Mouse (Mus musculus) heart, embryonic 10.5 days (tissue): Measurements from ENCODE around the gene Myf6. TPM values are rescaled to one million over a fixed set of nuclear protein-coding genes. Genes with fewer than 3 reads are reported as not detected.

Source experiments
- DNase-seq: peaks from one replicate; pipeline ENCODE4 v3.0.0-alpha.2; 2017; ENCODE audit warnings: low spot score
- H3K27ac ChIP-seq: fragments of 300-500 bp; sonication (generic); 2 replicates; pipeline ENCODE4 v1.5.1; 2016; ENCODE audit warnings: mild to moderate bottlenecking
- H3K27me3 ChIP-seq: fragments of 300-500 bp; sonication (generic); 2 replicates; pipeline ENCODE4 v1.6.1; 2016; ENCODE audit warnings: mild to moderate bottlenecking; ENCODE audit not compliant: poor library complexity, insufficient read depth, severe bottlenecking
- H3K36me3 ChIP-seq: fragments of 300-500 bp; sonication (generic); 2 replicates; pipeline ENCODE4 v1.6.1; 2016; ENCODE audit warnings: mild to moderate bottlenecking, moderate library complexity
- H3K4me1 ChIP-seq: fragments of 300-500 bp; sonication (generic); 2 replicates; pipeline ENCODE4 v1.6.1; 2016; ENCODE audit warnings: mild to moderate bottlenecking
- H3K4me3 ChIP-seq: fragments of 300-500 bp; sonication (generic); 2 replicates; pipeline ENCODE4 v1.5.1; 2016; ENCODE audit warnings: mild to moderate bottlenecking, moderate library complexity
- H3K9me3 ChIP-seq: fragments of 300-500 bp; sonication (generic); 2 replicates; pipeline ENCODE4 v1.6.1; 2016; ENCODE audit warnings: mild to moderate bottlenecking, moderate library complexity
- WGBS: fragments of 180-500 bp; shearing (Covaris S2); methylation state at CpG from one replicate; pipeline ENCODE4 v1.1.7; 2016; 5-methylcytosine and 5-hydroxymethylcytosine counted together
- microRNA-seq: library from miRNA; unstranded; fragments of <30 nt; microRNA quantifications from one replicate; pipeline ENCODE4, GENCODE M21; 2017
- polyA plus RNA-seq: library from polyadenylated mRNA; unstranded; fragments of >200 nt; fragmentation: Nextera tagmentation; extraction: Ambion mirVana; gene quantifications from 2 replicates; pipeline ENCODE4 v1.2.1, GENCODE M21; 2016

Gene Myf6
- polyA plus RNA-seq, 1 experiment from 2014 or later: 0.30 TPM

- 27% methylated on average over 12 of the region's 12 CpGs for WGBS
- Histone ChIP-seq H3K27ac (no peak overlapping the region), H3K4me3 (0 out of 2 replicates have a peak overlapping the region, but pooled peaks have one; percentile 8), H3K9me3 (no peaks in the 10 kb centered on the region), H3K4me1 (peaks cover 5% of the 10 kb centered on the region), H3K27me3 (0 out of 2 replicates have a peak, but pooled peaks cover 3% of the 10 kb centered on the region), H3K36me3 (no peaks in the 10 kb centered on the region)
- DNase-seq: no peak
These were observed 5.8 kb downstream of the Myf6 start for GRCm38 (mm10) chr10:107488654-107489315.

GRCm38 (mm10) chr10:107486770-107487169, 7.8 kb downstream of the Myf6 start:
- Histone ChIP-seq H3K9me3 (no peaks in the 10 kb centered on the region), H3K27ac (no peak overlapping the region), H3K36me3 (no peaks in the 10 kb centered on the region), H3K4me1 (0 out of 2 replicates have a peak, but pooled peaks cover 3% of the 10 kb centered on the region), H3K4me3 (no peak overlapping the region), H3K27me3 (0 out of 2 replicates have a peak, but pooled peaks cover 3% of the 10 kb centered on the region)
- no peak for DNase-seq
- 76% methylated on average over 12 of the region's 12 CpGs for WGBS

GRCm38 (mm10) chr10:107485870-107486269, 8.7 kb downstream of the Myf6 start, which contains the start of gene Myf5:
Gene Myf5 (minus strand): TSS chr10:107486134.
- Histone ChIP-seq H3K27me3 (0 out of 2 replicates have a peak, but pooled peaks cover 3% of the 10 kb centered on the region), H3K4me1 (0 out of 2 replicates have a peak, but pooled peaks cover 3% of the 10 kb centered on the region), H3K9me3 (no peaks in the 10 kb centered on the region), H3K36me3 (no peaks in the 10 kb centered on the region), H3K4me3 (no peak within 1 kb of the TSS), H3K27ac (no peak within 1 kb of the TSS)
- 75% methylated on average over 8 of the region's 8 CpGs for WGBS
- DNase-seq: no peak

GRCm38 (mm10) chr10:107484050-107484449, 10.5 kb downstream of the Myf6 start:
- H3K4me1 ChIP-seq: 0 out of 2 replicates have a peak, but pooled peaks cover under 1% of the 10 kb centered on the region
- WGBS: 72% methylated on average over 10 of the region's 10 CpGs
- no peaks in the 10 kb centered on the region for H3K36me3 ChIP-seq
- H3K27me3 ChIP-seq: 0 out of 2 replicates have a peak, but pooled peaks cover 3% of the 10 kb centered on the region
- H3K9me3 ChIP-seq: no peaks in the 10 kb centered on the region
- DNase-seq: no peak
- H3K4me3 ChIP-seq: no peak overlapping the region
- no peak overlapping the region for H3K27ac ChIP-seq

GRCm38 (mm10) chr10:107473497-107473896, 21.0 kb downstream of the Myf6 start:
- H3K9me3 ChIP-seq: no peaks in the 10 kb centered on the region
- H3K4me3 ChIP-seq: no peak overlapping the region
- no peaks in the 10 kb centered on the region for H3K4me1 ChIP-seq
- no peak overlapping the region for H3K27ac ChIP-seq
- no peaks in the 10 kb centered on the region for H3K36me3 ChIP-seq
- WGBS: 47% methylated on average over 2 of the region's 2 CpGs
- DNase-seq: no peak
- no peaks in the 10 kb centered on the region for H3K27me3 ChIP-seq

- no peak overlapping the region for H3K4me3 ChIP-seq
- DNase-seq: no peak
- no peak overlapping the region for H3K27ac ChIP-seq
- H3K4me1 ChIP-seq: no peaks in the 10 kb centered on the region
- WGBS: 84% methylated on average over 5 of the region's 5 CpGs
- no peaks in the 10 kb centered on the region for H3K36me3 ChIP-seq
- no peaks in the 10 kb centered on the region for H3K9me3 ChIP-seq
- no peaks in the 10 kb centered on the region for H3K27me3 ChIP-seq
These were observed 22.8 kb downstream of the Myf6 start for GRCm38 (mm10) chr10:107471712-107472111.

GRCm38 (mm10) chr10:107467819-107468218, 26.7 kb downstream of the Myf6 start:
- Histone ChIP-seq H3K4me3 (no peak overlapping the region), H3K4me1 (no peaks in the 10 kb centered on the region), H3K36me3 (no peaks in the 10 kb centered on the region), H3K27ac (no peak overlapping the region), H3K9me3 (no peaks in the 10 kb centered on the region), H3K27me3 (no peaks in the 10 kb centered on the region)
- WGBS: 67% methylated on average over 7 of the region's 7 CpGs
- DNase-seq: no peak

- no peaks in the 10 kb centered on the region for H3K4me1 ChIP-seq
- H3K4me3 ChIP-seq: no peak overlapping the region
- H3K27ac ChIP-seq: no peak overlapping the region
- no peaks in the 10 kb centered on the region for H3K9me3 ChIP-seq
- H3K27me3 ChIP-seq: no peaks in the 10 kb centered on the region
- no peak for DNase-seq
- WGBS: 75% methylated on average over 5 of the region's 5 CpGs
- no peaks in the 10 kb centered on the region for H3K36me3 ChIP-seq
These were observed 44.8 kb downstream of the Myf6 start for GRCm38 (mm10) chr10:107449496-107450330.

Small RNAs within 50 kb of the gene (microRNA-seq; reads per million reads assigned to microRNA genes)
- not detected for gene Gm44403

Other genes with a start within 250 kb of the Myf6 start
- 0.54 and 2.1 TPM in 2 replicates for gene Lin7a, start 223.1 kb downstream of the Myf6 start, polyA plus RNA-seq
- 1.3 and 2.8 TPM in 2 replicates for gene Myf5, start 8.6 kb downstream of the Myf6 start, polyA plus RNA-seq
- 0.03 TPM in 1 of 2 replicates, not detected in the other for gene Ptprq, start 225.3 kb upstream of the Myf6 start, polyA plus RNA-seq